Mouse (Mus musculus): ENCODE data around the gene Mrps26. TPM values are rescaled to one million over a fixed set of nuclear protein-coding genes. Genes with fewer than 3 reads are reported as not detected.

Mrps26 gene
- polyA plus RNA-seq, 1 experiment from 2014 or later: 83.9 TPM

DNA sequence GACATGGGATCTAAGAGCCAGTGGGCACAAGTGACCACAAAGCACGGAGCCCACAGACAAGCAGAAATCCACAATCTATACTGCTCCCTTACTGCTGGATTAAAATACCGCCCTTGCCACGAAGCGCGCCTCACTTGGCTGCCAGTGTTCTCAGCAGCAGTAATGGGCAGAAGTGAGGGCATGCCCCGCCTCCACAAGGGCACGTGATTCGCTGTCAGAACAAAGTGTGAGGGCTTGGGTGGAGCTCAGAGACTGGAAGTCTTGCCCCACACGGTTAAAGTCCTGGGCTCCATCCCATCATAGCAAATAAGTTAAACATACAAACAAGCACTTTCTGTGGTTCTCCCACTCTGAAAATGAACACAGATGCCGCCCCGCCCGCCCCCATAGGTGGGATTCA, 14.1 kb downstream of the Mrps26 start:
- no peaks in the 10 kb centered on the region for H3K9me3 ChIP-seq
- H3K4me2 ChIP-seq: no peak overlapping the region
- WGBS: 2% methylated on average over 12 of the region's 12 CpGs
- no peak overlapping the region for H3K9ac ChIP-seq
- peak overlapping the region; percentile 14; the same call in 1 of the 2 replicates for H3K4me3 ChIP-seq
- no peak overlapping the region for H3K27ac ChIP-seq
- no peaks in the 10 kb centered on the region for H3K36me3 ChIP-seq
- H3K27me3 ChIP-seq: peaks cover 91% of the 10 kb centered on the region
- ATAC-seq (ENCODE audit: low FRiP score): no peak
- peaks cover 32% of the 10 kb centered on the region for H3K4me1 ChIP-seq (replicated peaks)

GRCm38 (mm10) chr2:130578148-130578547, 14.6 kb downstream of the Mrps26 start:
- no peak for ATAC-seq (ENCODE audit: low FRiP score)

DNA sequence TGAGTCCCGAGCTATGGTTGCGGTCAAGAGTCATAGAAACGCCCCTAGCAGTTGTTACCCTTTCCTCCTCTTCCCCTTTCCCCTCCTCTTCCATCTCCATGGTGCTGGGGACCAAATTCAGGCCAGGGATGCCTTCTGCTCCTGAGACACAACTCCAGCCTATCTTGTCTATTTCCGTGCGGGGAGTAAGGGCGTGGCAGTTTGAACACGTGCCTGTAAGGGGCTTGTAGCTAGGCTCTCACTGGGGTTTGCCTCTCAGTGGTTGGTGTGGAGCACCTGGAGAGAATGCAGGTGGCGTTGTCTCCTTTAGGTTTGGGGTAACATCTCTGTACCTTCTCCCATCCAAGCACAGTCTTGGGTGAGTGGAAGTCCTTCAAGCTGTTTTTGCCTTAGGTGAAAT, 16.2 kb downstream of the Mrps26 start:
- Histone ChIP-seq H3K4me1 (replicated peaks) (peaks cover 32% of the 10 kb centered on the region), H3K4me2 (no peak overlapping the region), H3K36me3 (no peaks in the 10 kb centered on the region), H3K27ac (no peak overlapping the region), H3K9ac (no peak overlapping the region), H3K9me3 (no peaks in the 10 kb centered on the region), H3K27me3 (peaks cover 95% of the 10 kb centered on the region), H3K4me3 (peak overlapping the region; percentile 11; the same call in 1 of the 2 replicates)
- WGBS: 2% methylated on average over 8 of the region's 8 CpGs
- no peak for ATAC-seq (ENCODE audit: low FRiP score)

More at GRCm38 (mm10) chr2:130578148-130578547, 14.6 kb downstream of the Mrps26 start:
- Histone ChIP-seq H3K9me3 (no peaks in the 10 kb centered on the region), H3K4me2 (no peak overlapping the region), H3K27ac (no peak overlapping the region), H3K27me3 (peaks cover 96% of the 10 kb centered on the region), H3K4me1 (replicated peaks) (peaks cover 32% of the 10 kb centered on the region), H3K9ac (no peak overlapping the region), H3K4me3 (no peak overlapping the region), H3K36me3 (no peaks in the 10 kb centered on the region)
- 12% methylated on average over 10 of the region's 11 CpGs for WGBS

DNA sequence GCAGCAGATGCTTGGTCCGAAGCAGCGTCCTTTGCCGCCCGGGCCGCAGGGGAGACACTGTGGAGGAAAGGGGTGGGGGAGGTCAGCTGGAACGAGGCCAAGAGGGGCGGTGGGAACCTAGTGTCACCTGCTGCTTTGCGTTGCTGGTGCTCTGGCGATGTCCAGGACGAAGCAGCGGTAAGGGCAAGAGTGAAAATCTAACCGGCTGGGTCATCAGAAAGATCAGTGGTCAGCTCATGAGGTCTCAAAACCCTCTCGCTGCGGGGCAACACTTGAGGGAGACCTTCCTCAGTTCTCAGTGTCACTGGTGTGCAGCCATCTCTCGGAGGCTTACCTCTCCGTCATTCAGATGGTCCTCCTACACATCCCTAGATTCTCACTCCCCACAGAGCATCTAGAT, 17.7 kb downstream of the Mrps26 start:
- H3K27ac ChIP-seq: no peak overlapping the region
- no peak for ATAC-seq (ENCODE audit: low FRiP score)
- 3% methylated on average over 16 of the region's 16 CpGs for WGBS

DNA sequence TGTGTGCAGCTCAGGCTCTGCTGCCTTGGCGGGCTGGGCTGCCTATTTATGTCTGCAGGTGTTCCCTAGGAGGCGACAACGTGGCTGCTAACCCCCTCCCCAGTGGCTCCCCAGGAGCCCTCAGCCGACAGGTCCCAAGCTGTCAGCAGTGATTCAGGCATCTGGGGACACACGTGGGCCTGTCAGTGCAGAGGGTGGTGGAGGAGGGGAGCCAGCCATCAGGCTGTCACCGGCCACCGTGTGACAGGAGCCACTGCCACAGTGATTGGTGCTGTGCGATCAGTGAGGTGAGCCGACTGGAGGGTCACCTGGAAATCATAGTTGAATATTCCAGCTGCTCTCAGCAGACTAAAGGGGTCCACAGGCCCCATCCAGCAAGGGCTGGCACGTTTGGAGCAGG, 19.0 kb downstream of the Mrps26 start, which contains the start of gene Avp:
TSS of gene Avp (minus strand) at position 3 of the 400 bp plus-strand sequence.
- no peak within 1 kb of the TSS for H3K27ac ChIP-seq
- 36% methylated on average over 10 of the region's 10 CpGs for WGBS
- peaks cover 15% of the 10 kb centered on the region for H3K4me1 ChIP-seq (replicated peaks)
- no peak within 1 kb of the TSS for H3K9ac ChIP-seq
- H3K9me3 ChIP-seq: no peaks in the 10 kb centered on the region
- 0 out of 2 replicates have a peak within 1 kb of the TSS, but pooled peaks have one; percentile 31 for H3K4me3 ChIP-seq
- peaks cover 67% of the 10 kb centered on the region for H3K27me3 ChIP-seq
- H3K36me3 ChIP-seq: no peaks in the 10 kb centered on the region
- ATAC-seq (ENCODE audit: low FRiP score): no peak
- H3K4me2 ChIP-seq: no peak within 1 kb of the TSS

More for the DNA sequence above, 17.7 kb downstream of the Mrps26 start:
- Histone ChIP-seq H3K9me3 (no peaks in the 10 kb centered on the region), H3K27me3 (peaks cover 81% of the 10 kb centered on the region), H3K4me2 (peak overlapping the region; percentile 49), H3K36me3 (no peaks in the 10 kb centered on the region), H3K4me3 (peak overlapping the region; percentile 31), H3K9ac (no peak overlapping the region), H3K4me1 (replicated peaks) (peaks cover 29% of the 10 kb centered on the region)

DNA sequence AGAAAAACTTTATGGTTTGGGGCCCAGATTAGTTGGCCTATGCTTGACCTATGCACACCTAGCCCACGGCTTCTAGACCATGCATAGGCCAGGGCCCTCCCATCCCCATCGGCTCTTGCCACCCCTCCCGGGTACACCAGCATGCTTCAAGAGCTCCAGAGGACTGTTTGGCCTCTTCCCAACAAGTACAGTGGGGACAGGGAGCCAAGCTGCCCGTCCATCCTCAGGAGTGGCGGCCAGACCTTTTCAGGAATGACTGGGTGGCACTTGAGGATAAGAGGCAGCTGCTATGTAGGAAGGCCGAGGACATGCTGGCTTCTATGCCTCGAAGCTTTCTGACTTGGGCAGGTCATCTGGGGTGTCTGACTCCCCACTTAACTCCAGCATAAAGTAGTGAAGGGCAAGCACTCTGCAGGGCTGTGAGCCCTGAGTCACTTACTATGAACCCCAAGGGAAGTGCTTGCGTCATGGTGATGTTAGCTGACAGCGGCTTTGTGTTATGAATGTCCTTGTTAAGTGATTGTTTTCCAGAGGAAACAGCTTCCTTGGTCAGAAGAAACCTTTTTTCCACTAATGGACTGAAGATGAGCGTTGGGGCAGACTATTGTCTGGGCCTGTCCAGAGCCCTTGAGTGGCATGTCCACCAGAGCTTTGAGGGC, 20.5 kb downstream of the Mrps26 start:
- Histone ChIP-seq H3K4me2 (no peak overlapping the region), H3K27me3 (peaks cover 53% of the 10 kb centered on the region), H3K27ac (no peak overlapping the region), H3K9ac (no peak overlapping the region), H3K4me1 (replicated peaks) (peaks cover 12% of the 10 kb centered on the region), H3K4me3 (no peak overlapping the region), H3K9me3 (no peaks in the 10 kb centered on the region), H3K36me3 (no peaks in the 10 kb centered on the region)
- no peak for ATAC-seq (ENCODE audit: low FRiP score)
- 79% methylated on average over 10 of the region's 10 CpGs for WGBS

GRCm38 (mm10) chr2:130586016-130586415, 22.5 kb downstream of the Mrps26 start:
- ATAC-seq (ENCODE audit: low FRiP score): no peak
- 87% methylated on average over 6 of the region's 6 CpGs for WGBS
- H3K4me1 ChIP-seq (replicated peaks): peaks cover 3% of the 10 kb centered on the region

GRCm38 (mm10) chr2:130588373-130588772, 24.8 kb downstream of the Mrps26 start:
- H3K27ac ChIP-seq: no peak overlapping the region
- ATAC-seq (ENCODE audit: low FRiP score): no peak
- 85% methylated on average over 2 of the region's 2 CpGs for WGBS

More at GRCm38 (mm10) chr2:130586016-130586415, 22.5 kb downstream of the Mrps26 start:
- H3K27me3 ChIP-seq: peaks cover 33% of the 10 kb centered on the region
- H3K9me3 ChIP-seq: no peaks in the 10 kb centered on the region
- peaks cover 10% of the 10 kb centered on the region for H3K36me3 ChIP-seq
- no peak overlapping the region for H3K4me2 ChIP-seq
- no peak overlapping the region for H3K27ac ChIP-seq
- no peak overlapping the region for H3K4me3 ChIP-seq
- no peak overlapping the region for H3K9ac ChIP-seq

GRCm38 (mm10) chr2:130589157-130589556, 25.6 kb downstream of the Mrps26 start:
- H3K27ac ChIP-seq: no peak overlapping the region
- H3K27me3 ChIP-seq: 0 out of 2 replicates have a peak, but pooled peaks cover 5% of the 10 kb centered on the region
- 58% methylated on average over 4 of the region's 4 CpGs for WGBS
- H3K4me2 ChIP-seq: no peak overlapping the region
- H3K9ac ChIP-seq: no peak overlapping the region
- ATAC-seq (ENCODE audit: low FRiP score): no peak
- H3K4me1 ChIP-seq (replicated peaks): no peaks in the 10 kb centered on the region
- H3K4me3 ChIP-seq: no peak overlapping the region
- no peaks in the 10 kb centered on the region for H3K9me3 ChIP-seq
- peaks cover 25% of the 10 kb centered on the region for H3K36me3 ChIP-seq

More at GRCm38 (mm10) chr2:130588373-130588772, 24.8 kb downstream of the Mrps26 start:
- Histone ChIP-seq H3K9ac (no peak overlapping the region), H3K4me1 (replicated peaks) (no peaks in the 10 kb centered on the region), H3K4me3 (no peak overlapping the region), H3K36me3 (peaks cover 22% of the 10 kb centered on the region), H3K27me3 (peaks cover 9% of the 10 kb centered on the region), H3K4me2 (no peak overlapping the region), H3K9me3 (no peaks in the 10 kb centered on the region)

DNA sequence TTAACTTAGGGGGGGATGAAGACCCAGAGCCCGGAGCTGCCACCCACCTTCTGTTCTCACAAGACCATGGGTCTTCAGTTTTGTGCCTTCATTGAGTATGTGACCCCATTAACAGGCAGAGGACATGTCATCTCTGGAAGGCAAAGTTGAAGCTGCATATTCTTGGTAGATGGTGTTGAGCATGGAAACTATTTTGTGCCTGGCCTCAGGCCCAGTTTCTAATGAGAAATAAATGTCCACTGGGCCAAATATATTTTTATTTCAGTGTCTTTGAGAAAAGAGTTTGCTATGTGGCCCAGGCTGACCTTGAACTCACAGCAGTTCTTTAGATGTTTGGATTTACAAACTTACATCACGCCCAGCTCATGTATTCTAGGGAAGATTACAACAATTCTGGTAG, 26.2 kb downstream of the Mrps26 start:
- ATAC-seq (ENCODE audit: low FRiP score): no peak
- WGBS: 100% methylated on average over 2 of the region's 2 CpGs
- Histone ChIP-seq H3K4me2 (no peak overlapping the region), H3K27me3 (no peaks in the 10 kb centered on the region), H3K27ac (no peak overlapping the region), H3K9ac (no peak overlapping the region), H3K4me3 (no peak overlapping the region), H3K4me1 (replicated peaks) (no peaks in the 10 kb centered on the region), H3K9me3 (no peaks in the 10 kb centered on the region), H3K36me3 (peaks cover 30% of the 10 kb centered on the region)

DNA sequence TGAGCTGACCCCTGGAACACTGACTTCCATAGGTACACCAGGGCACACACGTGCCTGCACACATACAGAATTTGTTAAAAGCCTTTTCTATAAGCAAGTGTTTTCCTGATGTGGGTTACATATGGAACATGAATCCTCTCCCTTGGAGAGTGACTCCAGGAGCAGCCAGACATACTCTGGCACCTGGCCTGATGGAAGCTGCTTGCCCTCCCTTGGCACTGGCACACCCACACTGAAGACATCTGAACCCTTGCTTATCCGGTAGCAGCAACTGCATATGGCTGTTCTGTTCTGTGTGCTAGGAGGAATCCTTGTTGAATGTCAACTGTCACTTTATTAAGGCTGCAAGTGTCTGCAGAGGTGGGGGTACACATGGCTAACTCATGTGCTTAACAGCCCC, 27.5 kb downstream of the Mrps26 start:
- H3K4me1 ChIP-seq (replicated peaks): no peaks in the 10 kb centered on the region
- no peak overlapping the region for H3K27ac ChIP-seq
- no peaks in the 10 kb centered on the region for H3K9me3 ChIP-seq
- H3K9ac ChIP-seq: no peak overlapping the region
- no peaks in the 10 kb centered on the region for H3K27me3 ChIP-seq
- H3K4me3 ChIP-seq: no peak overlapping the region
- H3K4me2 ChIP-seq: no peak overlapping the region
- no peak for ATAC-seq (ENCODE audit: low FRiP score)
- peaks cover 42% of the 10 kb centered on the region for H3K36me3 ChIP-seq
- WGBS: 93% methylated on average over 2 of the region's 2 CpGs

GRCm38 (mm10) chr2:130595596-130595995, 32.1 kb downstream of the Mrps26 start:
- Histone ChIP-seq H3K27ac (no peak overlapping the region), H3K9ac (no peak overlapping the region), H3K4me1 (replicated peaks) (no peaks in the 10 kb centered on the region), H3K4me2 (no peak overlapping the region), H3K9me3 (no peaks in the 10 kb centered on the region), H3K27me3 (no peaks in the 10 kb centered on the region), H3K36me3 (peaks cover 76% of the 10 kb centered on the region), H3K4me3 (no peak overlapping the region)
- WGBS: 96% methylated on average over 1 of the region's 1 CpGs
- ATAC-seq (ENCODE audit: low FRiP score): no peak

DNA sequence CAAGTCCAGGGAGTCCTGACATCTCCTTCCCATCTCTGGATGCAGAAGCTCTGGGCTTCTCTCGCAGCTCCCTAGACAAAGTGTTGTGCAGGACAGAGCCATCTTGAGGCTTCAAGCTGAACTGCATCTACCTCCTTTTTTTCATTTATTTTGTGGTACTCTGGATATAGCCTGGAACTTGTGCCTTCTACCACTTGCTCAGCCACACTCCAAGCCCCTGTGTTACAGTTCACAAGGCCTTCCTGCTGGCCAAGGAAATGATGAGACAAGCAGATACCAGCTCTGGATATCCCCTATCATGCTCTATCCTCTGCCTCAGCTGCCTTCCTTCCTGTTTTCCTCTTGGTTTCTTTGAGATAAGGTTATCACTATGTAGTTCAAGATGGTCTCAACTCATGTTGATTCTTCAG, 34.1 kb downstream of the Mrps26 start:
- Histone ChIP-seq H3K36me3 (peaks cover 80% of the 10 kb centered on the region), H3K27me3 (no peaks in the 10 kb centered on the region), H3K27ac (no peak overlapping the region), H3K4me3 (no peak overlapping the region), H3K4me1 (replicated peaks) (no peaks in the 10 kb centered on the region), H3K4me2 (no peak overlapping the region), H3K9me3 (no peaks in the 10 kb centered on the region), H3K9ac (no peak overlapping the region)
- 8% methylated on average over 1 of the region's 1 CpGs for WGBS
- ATAC-seq (ENCODE audit: low FRiP score): no peak

Measured in hindbrain, embryonic 13.5 days (tissue).